Mouse (Mus musculus) embryo, embryonic 11 days (tissue): ENCODE data around the gene Spop.

Experiments used
- DNase-seq: peaks from one replicate; pipeline ENCODE4 v3.0.0-alpha.2; 2015

Spop gene

DNA sequence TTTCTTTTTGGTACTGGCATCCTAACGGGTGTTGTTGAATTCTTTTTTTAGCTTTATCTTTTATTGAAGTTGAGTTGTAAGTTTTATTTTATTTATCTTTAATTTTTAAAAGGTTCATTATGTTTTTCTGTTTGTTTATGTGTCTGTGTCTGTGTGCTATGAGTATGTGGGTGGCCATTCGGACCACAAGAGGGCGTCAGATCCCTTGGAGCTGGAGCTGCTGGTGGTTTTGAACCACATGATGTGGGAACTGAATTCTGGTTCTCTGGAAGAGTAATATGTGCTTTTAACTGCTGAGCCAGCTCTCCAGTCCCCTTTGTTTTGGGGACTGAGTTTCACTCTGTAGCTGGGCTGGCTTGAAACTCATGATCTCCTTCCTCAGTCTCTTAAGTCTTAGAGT lies 9.6 kb downstream of the Spop start:
- no peak for DNase-seq

DNA sequence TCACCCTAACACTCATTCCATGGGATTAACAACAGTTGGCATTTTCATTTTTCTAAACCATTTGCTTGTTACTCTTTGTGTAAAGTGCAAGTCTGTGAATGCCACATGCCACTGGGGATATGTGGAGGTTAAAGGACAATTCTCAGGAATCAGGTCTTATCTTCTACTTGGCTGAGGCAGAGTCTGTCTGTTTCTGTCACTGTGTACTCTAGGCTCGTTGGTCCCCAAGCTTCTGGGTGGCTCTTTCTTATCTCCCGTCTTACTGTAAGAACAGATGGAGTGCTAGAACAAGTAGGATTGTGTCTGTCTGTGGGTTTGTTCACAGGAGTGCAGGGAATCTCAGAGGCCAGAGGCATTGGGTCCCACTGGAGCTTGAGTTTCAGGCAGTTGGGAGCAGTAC lies 17.5 kb downstream of the Spop start:
- DNase-seq = no peak

DNA sequence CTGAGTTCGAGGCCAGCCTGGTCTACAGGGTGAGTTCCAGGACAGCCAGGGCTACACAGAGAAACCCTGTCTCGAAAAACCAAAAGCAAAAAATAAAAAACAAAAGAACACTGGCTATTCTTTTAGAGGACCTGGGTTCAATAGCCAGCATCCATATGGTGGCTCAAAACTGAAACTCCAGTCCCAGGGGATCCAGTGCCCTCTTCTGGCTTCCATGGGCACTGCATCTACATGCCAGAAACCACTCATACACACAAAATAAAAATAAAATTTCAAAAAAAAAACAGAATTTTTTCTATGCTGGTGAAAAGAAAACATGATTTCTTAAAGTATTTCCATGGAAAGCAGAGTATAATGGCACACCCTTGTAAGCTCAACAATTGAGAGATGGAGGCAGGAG lies 18.3 kb downstream of the Spop start:
- DNase-seq = peak; percentile 34

DNA sequence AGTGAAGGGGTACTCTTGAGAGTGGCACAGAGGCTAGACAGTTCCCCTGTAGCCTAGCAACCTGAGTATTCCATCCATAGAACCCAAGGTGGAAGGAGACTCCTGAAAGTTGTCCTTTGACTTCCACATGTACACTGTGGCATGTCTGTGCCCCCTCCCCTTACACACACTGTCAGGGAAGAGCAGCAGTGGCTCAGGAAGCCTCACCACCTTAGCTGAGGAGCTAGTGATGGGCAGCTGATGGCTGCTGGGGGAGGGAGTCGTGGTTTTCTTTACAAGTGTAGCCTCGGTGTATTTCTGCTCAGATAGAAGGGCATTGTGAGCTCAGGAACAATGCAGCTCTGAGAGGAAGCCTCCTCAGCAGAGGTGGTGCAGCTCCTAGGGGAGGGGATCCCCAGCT lies 31.5 kb downstream of the Spop start:
- DNase-seq = no peak

DNA sequence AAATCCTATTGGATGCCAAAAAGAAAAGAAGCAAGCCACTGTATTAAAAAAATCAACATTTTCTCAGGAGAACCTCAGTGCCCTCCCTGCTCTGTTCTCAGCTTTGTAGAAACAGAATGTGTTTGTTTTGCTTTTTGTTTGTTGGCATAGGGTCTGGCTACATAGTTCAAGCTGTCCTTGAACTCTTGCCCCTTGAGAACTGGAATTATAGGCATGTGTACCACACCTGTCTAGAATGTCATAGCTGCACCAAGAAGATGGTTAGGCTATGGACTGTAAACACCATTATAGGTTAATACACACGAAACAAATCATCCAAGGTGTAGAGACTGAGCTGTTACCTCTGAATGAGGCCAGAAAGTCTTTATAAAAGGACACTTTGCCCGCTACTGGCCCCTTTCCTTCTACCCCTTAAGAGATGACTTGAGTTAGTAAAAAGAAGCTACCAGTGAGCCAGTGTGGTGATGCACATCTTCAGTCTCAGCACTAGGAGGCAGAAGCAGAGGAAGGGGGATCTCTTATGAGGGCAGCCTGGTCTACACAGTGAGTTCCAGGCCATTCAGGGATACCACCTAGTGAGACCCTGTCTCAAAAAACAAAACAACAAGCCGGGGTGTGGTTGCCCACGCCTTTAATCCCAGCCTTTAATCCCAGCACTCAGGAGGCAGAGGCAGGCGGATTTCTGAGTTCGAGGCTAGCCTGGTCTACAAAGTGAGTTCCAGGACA lies 32.9 kb downstream of the Spop start:
- no peak for DNase-seq

DNA sequence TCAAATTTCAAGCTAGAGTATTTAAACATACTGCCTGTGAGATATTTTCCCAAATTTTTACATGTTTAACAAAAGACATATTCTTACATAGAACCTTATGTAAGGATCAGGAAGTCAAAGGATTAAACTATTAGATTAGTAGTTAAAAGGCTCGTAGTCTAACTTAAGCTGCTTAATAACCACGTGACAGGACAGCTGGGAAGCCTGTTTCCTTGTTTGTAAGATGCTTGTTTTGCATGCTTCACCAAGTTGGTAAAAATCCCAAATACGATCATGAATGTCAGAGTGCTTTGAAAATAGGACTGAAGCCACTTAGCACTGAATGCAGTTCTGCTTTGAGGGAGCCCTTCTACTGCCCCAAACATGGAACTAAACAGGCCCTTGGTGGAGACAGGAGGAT lies 34.5 kb downstream of the Spop start:
- DNase-seq = no peak

DNA sequence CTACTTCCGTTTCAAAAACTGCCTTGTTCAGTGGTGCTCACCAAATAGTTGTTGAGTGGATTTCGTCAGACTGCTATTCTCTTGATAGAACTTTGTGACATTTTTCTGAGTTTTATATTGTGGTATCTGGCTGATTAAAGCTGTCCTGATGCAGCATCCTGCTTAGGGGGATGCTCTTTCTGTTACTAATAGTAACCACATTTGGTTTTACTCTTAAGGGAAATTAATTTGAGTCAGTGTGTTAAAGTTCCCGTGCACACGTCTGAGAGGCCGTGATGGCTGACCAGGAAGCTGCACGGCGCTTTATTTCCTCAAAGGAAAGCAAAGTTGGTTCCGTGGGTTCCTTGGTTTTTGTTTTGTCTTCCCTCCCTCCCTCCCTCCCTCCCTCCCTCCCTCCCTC lies 41.5 kb downstream of the Spop start:
- DNase-seq = no peak

DNA sequence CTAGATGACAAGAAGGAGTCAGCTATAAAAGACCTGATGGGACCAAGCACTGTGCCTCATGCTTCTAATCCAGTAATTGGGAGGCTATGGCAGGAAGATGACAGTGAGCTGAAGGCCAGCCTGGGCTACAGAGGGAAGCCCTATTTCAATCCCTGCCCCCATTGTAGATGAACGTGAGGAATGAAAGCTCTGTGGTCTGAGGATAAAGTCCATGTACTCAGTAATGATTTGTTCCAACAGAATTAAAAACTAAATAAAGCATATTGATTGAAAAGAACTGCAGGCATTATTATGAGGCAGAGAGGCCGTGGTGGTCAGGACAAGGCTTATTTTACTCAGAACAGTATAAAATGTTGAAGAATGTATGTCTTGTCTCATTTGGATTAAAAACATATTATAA lies 47.0 kb downstream of the Spop start:
- DNase-seq = no peak

DNA sequence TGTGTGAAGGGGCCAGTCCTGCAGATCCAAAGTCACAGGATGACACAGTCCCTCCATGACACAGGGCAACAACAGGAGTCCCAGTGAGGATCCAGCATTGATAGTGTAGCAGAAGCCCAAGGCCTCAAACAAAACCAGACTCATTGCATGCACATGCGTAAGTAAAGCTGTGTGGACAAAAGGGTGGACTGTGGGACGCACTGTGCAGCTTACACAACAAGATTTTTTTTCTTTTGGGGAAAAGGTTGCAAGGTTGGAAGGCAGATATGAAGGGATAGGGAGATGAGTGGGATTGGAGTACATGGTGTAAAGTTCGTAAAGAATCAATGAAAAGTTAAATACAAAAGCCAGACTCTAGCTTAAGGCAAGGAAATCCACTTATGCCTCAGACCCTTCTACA lies 48.3 kb downstream of the Spop start:
- DNase-seq = no peak

DNA sequence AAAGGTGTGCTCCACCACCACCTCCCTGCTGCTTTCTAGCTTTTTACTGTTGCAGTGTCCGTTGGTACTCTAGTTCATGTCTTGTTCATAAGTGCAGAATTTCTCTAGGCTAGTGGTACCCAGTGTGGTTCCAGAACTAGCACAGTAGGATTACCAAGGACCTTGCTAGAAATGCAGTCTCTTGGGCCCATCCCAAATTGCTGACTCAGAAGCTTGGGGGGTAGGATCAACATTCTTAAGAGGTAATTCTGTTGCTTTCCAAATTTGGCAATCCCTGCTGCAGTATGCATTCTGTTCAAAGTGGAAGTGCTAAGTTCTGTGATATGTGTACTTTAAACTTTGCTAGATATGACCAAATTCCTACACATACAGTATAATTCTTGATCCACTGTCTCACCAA lies 53.9 kb downstream of the Spop start:
- no peak for DNase-seq

DNA sequence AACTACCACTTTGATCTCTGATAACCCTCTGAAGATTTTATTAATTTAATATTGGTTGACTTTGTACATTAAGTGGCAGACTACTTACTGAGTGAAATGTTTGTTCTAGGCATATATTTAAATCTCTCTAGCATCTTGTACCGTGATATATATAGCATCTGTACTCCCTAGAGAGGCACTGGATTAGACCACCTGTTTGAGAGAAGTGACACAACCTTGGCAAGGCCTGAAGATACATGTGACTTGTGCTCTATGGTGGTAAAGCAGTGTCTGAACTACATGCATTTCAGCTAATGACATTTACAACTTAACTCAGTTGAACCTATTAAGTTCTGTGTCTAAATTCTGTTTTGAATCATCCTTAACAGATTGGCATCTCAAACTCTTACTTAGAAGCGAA lies 59.1 kb downstream of the Spop start:
- DNase-seq = no peak

DNA sequence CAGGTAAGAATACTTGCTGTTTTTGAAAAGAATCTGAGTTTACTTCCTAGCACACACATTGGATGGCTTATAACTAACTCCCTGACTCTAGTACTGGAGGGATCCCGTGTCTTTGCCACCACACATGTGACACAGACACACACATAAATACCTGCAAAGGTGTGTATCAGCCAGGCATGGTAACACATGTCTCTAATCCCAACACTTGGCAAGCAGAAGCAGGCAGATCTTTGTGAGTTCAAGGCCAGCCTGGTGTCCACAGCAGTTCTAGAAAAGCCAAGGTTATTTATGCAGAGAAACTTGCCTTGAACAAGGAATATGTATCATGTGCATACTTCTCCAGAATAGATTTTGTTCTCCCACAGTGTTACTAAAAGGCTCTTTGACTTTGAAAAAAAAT lies 59.6 kb downstream of the Spop start:
- no peak for DNase-seq

DNA sequence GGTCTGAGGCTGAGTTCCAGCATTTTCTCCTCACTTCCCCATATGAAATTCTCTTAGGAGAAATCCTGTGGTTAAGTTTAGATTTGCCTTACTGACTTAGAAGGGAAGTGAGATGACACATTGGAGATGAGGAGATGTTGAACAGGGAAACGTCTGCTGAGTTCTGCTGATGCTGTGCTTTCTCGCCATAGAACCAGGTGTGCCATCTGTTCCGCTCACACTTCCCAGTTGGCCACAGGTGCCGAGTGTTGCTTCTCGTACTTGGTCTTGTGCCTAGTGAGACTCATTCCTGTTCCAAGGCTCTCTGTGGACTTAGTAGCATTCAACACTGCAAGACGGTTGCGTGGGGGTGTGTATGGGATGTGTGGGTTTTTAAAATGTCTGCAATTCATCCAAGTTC lies 62.4 kb downstream of the Spop start:
- DNase-seq = no peak

DNA sequence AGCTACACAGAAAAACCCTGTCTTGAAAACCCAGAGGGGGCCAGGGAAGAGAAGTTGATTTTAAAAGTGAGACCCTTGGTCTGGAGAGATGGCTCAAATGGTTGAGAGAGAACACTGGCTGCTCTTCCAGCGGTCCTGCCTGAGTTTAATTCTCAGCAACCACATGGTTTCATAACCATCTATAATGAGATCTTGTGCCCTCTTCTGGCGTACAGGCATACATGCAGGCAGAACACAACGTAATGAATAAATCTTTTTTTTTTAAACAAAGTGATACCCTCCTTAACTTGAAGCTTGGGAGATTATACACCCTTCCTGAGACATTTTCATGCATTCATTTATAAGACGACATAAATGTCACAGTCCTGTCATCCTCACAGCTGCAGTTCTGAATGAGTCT lies 65.6 kb downstream of the Spop start:
- DNase-seq = no peak

DNA sequence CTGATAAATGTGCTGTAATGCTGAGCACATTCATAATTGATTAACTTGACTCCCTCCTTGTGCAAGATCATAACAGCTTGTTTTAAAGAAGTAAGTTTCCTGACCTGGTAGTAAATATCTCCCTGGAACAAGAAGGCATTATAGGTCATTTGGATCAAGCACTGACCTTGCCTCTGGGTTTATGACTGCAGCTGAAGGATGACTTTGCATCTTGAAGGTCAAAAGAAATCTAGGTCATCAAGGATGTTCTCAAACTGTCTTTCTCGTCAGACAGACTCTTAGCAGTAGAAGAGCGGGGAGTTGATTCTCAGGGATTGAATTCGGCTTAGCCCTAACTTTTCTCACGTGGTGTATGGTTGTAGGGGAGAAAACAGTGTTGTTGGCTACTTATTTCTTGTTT lies 66.8 kb downstream of the Spop start:
- DNase-seq = no peak

DNA sequence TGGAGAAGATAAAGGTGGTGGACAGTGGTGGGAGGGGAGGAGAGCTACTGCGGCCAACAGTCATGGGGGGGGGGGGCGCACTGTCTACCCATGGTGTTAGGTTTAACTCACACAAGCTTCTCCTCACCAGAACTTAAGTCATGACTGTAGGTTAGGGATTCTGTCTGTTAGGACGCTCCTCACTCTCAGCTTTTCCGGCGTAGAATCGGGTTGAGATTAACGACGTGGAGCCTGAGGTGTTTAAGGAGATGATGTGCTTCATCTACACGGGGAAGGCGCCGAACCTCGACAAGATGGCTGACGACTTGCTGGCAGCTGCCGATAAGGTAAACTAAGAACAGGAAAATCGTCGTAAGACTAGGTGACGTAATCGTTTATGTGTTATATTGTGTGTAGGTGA lies 71.8 kb downstream of the Spop start:
- no peak for DNase-seq

DNA sequence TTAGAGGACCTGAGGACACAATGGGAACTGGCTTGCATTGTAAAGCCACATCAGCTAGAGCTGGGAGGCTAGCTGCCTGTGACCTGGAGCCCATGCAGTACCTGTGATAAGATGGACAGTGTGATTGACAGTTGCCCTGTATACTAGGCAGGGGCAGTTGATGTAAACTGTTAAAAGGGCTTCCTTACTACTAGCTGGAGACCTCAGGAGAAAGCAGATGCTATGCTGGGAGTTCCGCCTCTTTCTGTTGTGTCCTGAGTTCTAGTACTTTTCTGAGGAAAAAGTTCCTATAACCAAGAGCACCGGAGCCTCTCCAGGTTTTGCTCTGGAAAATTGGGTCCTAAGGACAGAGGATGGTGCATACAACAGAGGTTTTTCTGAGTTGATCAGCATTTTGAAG lies 73.4 kb downstream of the Spop start:
- no peak for DNase-seq

DNA sequence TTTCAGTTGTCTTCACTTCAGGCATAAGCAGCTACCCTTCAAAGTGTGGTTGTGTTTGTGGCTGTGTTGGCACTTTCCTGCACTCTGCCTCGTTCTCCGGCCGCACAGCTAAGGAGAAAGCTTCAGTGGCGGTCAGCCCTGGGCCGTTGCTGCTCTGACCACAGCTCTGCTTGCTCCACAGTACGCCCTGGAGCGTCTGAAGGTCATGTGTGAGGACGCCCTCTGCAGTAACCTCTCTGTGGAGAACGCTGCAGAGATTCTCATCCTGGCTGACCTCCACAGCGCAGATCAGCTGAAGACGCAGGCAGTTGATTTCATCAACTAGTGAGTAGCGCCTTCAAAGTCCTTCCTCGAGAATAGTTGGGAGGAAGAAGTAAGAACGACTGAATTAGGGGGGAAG lies 76.2 kb downstream of the Spop start:
- DNase-seq = no peak

DNA sequence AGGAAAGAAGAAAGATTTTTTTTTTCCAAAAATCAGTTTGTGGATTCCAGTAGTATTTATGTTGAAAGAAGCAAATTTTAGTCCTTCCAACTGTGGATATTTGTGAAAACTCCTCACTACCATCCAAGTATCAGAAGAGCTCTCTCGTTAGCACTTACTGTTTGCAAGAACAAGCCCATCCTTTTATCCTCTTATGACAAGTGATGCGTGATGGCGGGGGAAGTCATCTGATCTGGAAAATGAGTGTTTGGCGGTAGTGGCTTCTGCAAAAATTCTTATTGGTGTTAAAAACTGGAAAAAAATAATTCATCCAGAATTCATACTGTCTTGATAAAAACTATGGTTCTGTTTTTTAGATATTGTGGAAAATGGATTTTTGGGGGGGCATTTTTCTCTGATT lies 78.4 kb downstream of the Spop start:
- no peak for DNase-seq

DNA sequence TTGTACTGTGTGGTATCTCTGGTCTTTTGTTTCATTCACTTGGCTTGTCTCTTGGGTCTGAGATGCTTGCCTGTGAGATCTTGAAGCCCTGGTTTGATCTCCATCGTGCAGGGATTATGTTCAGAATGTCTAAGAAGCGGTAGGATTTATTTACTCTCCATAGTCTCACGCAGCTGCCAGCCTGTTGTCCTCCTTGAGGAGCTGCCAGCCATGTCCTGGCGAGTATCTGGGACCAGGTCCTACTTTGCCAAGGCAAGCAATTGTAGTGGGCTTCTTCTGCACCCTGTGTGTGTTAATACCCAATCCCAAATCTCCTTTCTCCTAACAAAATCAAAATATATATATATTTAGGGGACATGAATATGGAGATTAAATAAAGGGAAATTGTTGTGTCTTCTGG lies 79.1 kb downstream of the Spop start:
- no peak for DNase-seq

DNA sequence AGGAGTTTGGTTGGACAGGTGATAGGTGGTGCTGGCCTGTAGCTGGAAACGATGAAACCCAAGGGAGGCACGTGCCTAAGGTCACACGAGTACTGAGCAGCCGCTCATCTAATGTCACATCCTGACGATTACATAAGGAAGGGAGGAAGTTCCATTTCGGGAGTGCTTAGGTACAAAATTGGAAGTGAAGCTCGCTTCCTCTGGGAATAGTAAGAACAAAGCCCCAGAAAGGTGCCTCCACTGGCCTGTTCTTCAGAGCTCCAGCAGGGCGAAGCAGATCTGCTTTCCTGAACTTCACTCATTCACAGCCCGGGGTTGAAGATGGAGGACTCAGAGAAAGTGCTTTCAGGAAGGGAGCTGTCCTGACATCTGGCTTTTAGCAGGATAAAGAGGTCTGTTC lies 80.1 kb downstream of the Spop start:
- no peak for DNase-seq

DNA sequence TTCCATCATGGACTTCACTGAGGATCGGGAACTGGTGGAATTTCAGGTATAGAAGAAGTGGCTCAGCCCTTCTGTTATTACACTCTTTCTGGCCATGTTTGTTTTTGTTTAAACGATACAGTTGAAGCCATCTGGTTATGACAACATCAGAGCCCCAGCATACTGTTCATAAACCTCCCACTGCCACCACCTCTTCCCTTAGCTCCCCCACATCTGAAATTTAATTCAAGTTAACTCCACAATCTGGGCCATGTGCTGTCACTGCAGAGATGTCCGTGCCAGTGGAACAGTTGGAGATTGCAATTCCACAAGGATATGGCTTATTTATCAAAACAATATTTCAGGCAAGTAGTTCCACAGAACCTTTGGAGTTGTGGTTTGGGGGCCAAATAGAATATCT lies 80.5 kb downstream of the Spop start:
- DNase-seq = no peak

DNA sequence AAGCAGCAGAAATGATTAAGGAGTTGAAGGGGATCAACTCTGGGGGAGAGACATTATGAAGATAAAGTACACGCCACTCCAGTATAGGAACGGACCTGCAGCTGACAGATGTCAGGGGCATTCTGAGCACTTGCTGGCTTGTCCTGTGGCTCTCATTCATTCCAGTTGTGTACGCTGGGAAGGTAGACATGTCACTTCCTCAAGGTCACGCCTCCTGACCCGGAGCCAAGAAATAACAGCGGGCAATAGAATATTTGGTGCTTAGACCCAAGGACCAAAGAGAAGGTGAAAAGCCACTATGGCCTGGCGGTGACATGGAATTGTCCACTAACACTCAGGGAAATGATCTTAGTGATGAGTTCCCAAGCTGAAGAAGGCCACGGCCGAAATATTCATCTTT lies 82.0 kb downstream of the Spop start:
- DNase-seq = no peak

DNA sequence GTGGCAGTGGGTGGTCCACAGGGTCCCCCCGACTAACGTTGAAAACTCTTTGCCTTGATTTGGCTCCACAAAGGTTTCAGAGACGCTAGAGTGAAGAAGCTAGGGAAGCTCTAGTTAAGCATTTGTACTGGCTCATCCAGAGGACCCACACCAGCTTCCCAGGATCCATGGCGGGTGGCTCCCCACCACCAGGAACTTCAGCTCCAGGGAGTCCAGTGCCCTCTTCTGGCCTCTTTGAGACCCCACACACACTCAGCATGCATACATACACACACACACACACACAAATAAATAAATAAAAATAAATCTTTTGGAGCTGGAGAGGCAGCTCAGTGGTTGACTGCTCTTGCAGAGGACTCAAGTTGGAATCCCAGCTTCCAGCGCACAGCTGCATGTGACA lies 84.0 kb downstream of the Spop start:
- DNase-seq = no peak

DNA sequence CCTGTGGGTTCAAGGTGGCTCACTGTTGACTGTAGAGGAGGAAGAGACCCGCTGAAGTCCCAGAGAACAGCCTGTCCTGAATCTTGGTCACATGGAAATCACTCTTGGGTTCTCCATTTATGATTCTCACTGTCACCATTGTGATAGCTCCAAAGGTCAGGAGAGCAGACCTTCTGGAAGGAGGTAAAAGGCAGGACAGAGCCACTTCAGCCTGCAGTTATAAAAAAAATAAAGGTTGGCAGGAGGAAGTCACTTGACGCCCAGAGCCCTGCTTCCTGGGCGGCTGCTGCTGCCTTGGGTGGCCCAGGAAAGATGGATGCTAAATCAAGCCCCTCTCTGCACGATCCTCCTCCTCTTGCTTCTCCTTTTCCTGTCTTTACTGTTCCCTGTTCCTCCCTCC lies 86.5 kb downstream of the Spop start:
- DNase-seq = no peak

DNA sequence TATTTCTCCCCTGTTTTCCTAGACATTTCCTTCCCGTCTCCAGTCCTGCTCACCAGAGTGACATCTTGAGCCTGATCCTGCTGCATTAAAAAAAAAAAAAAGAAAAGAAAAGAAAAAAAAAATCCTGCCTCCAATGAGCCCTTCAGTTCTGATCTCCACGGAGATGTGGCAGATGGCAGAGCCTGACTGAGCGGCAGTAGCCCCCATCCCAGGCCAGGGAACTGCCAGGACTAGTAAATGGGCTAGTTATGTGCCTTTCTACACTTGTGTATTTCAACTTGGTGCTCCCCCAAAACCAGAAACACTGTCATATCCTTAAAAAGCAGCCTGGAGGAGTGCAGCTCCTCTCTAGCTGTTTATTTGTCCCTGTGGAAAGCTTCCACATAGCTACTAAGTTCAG lies 87.0 kb downstream of the Spop start:
- DNase-seq = no peak
